In genomic region chr7:109525740-109526663, GRCm38 (mm10) we compare ENCODE assay signal across 10 mouse cellular contexts. TPM values are rescaled to one million over a fixed set of nuclear protein-coding genes. Genes with fewer than 3 reads are reported as not detected.
DNase-seq lines count a peak whose midpoint lies in the region; ATAC-seq lines count a peak whose summit lies in the region.
"Had no signal": no experiment of that assay in that cellular context is flagged by ENCODE, and none has a peak within 500 bp of the region (broad histone marks: within the 10 kb centered on the region; RNA-seq: fewer than 3 reads in every experiment).

No protein-coding gene starts in this region.

- peaks cover 83% of the 10 kb centered on the region for H3K36me3 ChIP-seq in intestine, embryonic 14.5 days (ENCODE audit: control insufficient read depth, insufficient read depth, low read length)
- peaks cover 41% of the 10 kb centered on the region for H3K36me3 ChIP-seq in liver, embryonic 11.5 days (ENCODE audit: control insufficient read depth, insufficient read depth, low read length)

- no peaks in the 10 kb centered on the region for H3K27me3 ChIP-seq in intestine, embryonic 14.5 days (replicated peaks; ENCODE audit: control insufficient read depth, insufficient read depth, low read length)
- no peaks in the 10 kb centered on the region for H3K27me3 ChIP-seq in liver, embryonic 11.5 days (replicated peaks; ENCODE audit: control insufficient read depth, insufficient read depth, low read length)

- H3K4me2 ChIP-seq in intestine, embryonic 14.5 days (ENCODE audit: low read length): no peak overlapping the region
- no peak overlapping the region for H3K4me2 ChIP-seq in liver, embryonic 11.5 days

- 0 out of 2 replicates have a peak overlapping the region, but pooled peaks have one; percentile 14 for H3K27ac ChIP-seq in intestine, embryonic 14.5 days (ENCODE audit: low read depth)
- peak overlapping the region; percentile 8; the same call in 1 of the 2 replicates for H3K27ac ChIP-seq in liver, embryonic 11.5 days (ENCODE audit: low read depth, low read length)
- H3K27ac ChIP-seq: macrophage had no signal

- peaks cover 8% of the 10 kb centered on the region for H3K4me1 ChIP-seq in intestine, embryonic 14.5 days (replicated peaks; ENCODE audit: control insufficient read depth, insufficient read depth, low read length)
- H3K4me1 ChIP-seq in liver, embryonic 11.5 days (replicated peaks; ENCODE audit: control insufficient read depth, insufficient read depth, low read length): peaks cover 5% of the 10 kb centered on the region

- H3K9ac ChIP-seq in intestine, embryonic 14.5 days (ENCODE audit: low read length): no peak overlapping the region
- no peak overlapping the region for H3K9ac ChIP-seq in liver, embryonic 11.5 days (ENCODE audit: low read depth, low read length)

- WGBS in intestine, embryonic 14.5 days: 66% methylated on average over 16 of the region's 16 CpGs
- 72% methylated on average over 16 of the region's 16 CpGs for WGBS in liver, embryonic 11.5 days

- H3K9me3 ChIP-seq in intestine, embryonic 14.5 days (ENCODE audit: control insufficient read depth, low read length): no peaks in the 10 kb centered on the region
- H3K9me3 ChIP-seq in liver, embryonic 11.5 days (ENCODE audit: control insufficient read depth, low read length): no peaks in the 10 kb centered on the region

- no peak overlapping the region for H3K4me3 ChIP-seq in intestine, embryonic 14.5 days (ENCODE audit: low read depth, low read length)
- H3K4me3 ChIP-seq in liver, embryonic 11.5 days (ENCODE audit: low read depth, low read length): no peak overlapping the region

- DNase-seq in kidney, adult 18-20 months: peak; percentile 46
- DNase-seq in kidney, postnatal 14 days: no peak
- peak; percentile 53 for DNase-seq in R1 (ENCODE audit: low read depth, low spot score)
- DNase-seq in intestine, embryonic 14.5 days (ENCODE audit: low spot score): no peak
- no peak for DNase-seq in liver, embryonic 11.5 days (ENCODE audit: low spot score)
- no peak for DNase-seq in gastrocnemius, adult 8-10 months (ENCODE audit: low spot score in 2 of 2)
- no peak for DNase-seq in thymus, postnatal 4 days
- DNase-seq: heart, postnatal 4 days; thymus, postnatal 25 days had no signal

- ATAC-seq in intestine, embryonic 14.5 days (replicated peaks; ENCODE audit: low FRiP score, low TSS enrichment, low read depth): no peak
- ATAC-seq in liver, embryonic 11.5 days (replicated peaks; ENCODE audit: low FRiP score): no peak

RNA-seq across cellular contexts. Expression of gene Rpl27a, which starts 7.1 kb away (rescaled TPM):
- polyA plus RNA-seq in intestine, embryonic 14.5 days (2014; fragmentation: Nextera tagmentation; extraction: Ambion mirVana): 164 and 177 TPM in 2 replicates
- polyA plus RNA-seq in liver, embryonic 11.5 days (2014; fragmentation: Nextera tagmentation; extraction: Ambion mirVana): 184 and 208 TPM in 2 replicates
- 10 to 100 TPM; 66.8 to 96.7 (median 83.2) TPM for total RNA-seq in gastrocnemius, adult 8-10 months (2022)

RNA-seq across cellular contexts. Expression of gene Trim66, which starts 18.1 kb away (rescaled TPM):
- 0.15 TPM in 1 of 2 replicates, not detected in the other for polyA plus RNA-seq in intestine, embryonic 14.5 days (2014; fragmentation: Nextera tagmentation; extraction: Ambion mirVana)
- 0.01 and 0.11 TPM in 2 replicates for polyA plus RNA-seq in liver, embryonic 11.5 days (2014; fragmentation: Nextera tagmentation; extraction: Ambion mirVana)
- under 1 TPM; 0.07 to 0.13 (median 0.12) TPM for total RNA-seq in gastrocnemius, adult 8-10 months (2022)

Comparison
In these comparisons a context has a peak if more than half of its experiments do, and no peak if none do; other contexts are left out.
1. DNase-seq: peak in kidney, adult 18-20 months (single experiment) and R1 (single experiment); none in kidney, postnatal 14 days (single experiment), intestine, embryonic 14.5 days (single experiment), liver, embryonic 11.5 days (single experiment), gastrocnemius, adult 8-10 months (0 of 2) and thymus, postnatal 4 days (single experiment).